Mouse (Mus musculus): ENCODE measurements at regions not wholly inside any gene's neighbourhood (a gene's known extent, or its start where the extent isn't known, plus 50 kb on each side); places are given as distances from the start of the nearest gene placed in this dataset.

DNA sequence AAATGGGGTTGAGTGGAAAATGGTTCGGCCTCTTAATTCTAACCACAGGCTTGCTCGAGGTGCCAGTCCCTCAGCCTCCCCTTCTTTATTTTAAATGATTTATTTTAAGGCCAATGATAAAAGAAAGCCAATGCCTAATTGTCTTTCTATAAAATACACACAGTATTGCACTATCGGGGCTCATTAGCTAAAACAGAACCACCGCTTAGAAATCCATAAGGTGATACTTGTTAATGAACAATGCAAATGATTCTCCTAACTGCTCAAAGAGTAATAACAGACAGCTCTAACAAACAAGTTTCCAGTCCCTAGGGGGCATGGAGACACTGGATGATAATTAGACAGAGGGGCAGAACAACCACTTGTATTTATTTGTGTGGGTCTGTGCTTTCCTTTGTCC, 58.8 kb downstream of the Emx2 start:
- TF ChIP-seq POLR2A (IDR thresholded peaks at IDR 0.05; ENCODE audit: control insufficient read depth, extremely low read depth, insufficient read depth, low read length, poor library complexity) (no peak), CTCF (IDR thresholded peaks at IDR 0.05; ENCODE audit: borderline replicate concordance, control insufficient read depth, extremely low read depth, insufficient read depth, low read length, poor library complexity) (no peak)

All from thymus, adult 2 months (tissue).